Mouse (Mus musculus) liver, embryonic 14 days (tissue): ENCODE results near the gene Prkag2. TPM values are rescaled to one million over a fixed set of nuclear protein-coding genes. Genes with fewer than 3 reads are reported as not detected.

Experiments used
- polyA plus RNA-seq: library from polyadenylated mRNA; depleted of rRNA; stranded (reverse); fragments of >200 nt; gene quantifications from 2 replicates; pipeline ENCODE4 v1.2.3, GENCODE M21; 2012; rRNA removed

The Prkag2 gene
- polyA plus RNA-seq = 3.8 and 4.1 TPM in 2 replicates

GRCm38 (mm10) chr5:25100516-25101125, at the start of gene Prkag2:
Gene Prkag2 (minus strand): TSS chr5:25100642.

GRCm38 (mm10) chr5:24842274-24843102, 258.0 kb downstream of the Prkag2 start, which contains the start of gene Rheb:
Gene Rheb (minus strand): TSS chr5:24842624.

Other genes starting within 250 kb of the Prkag2 start
- not detected in 2 replicates for gene Galntl5, start 80.8 kb upstream of the Prkag2 start, polyA plus RNA-seq
- gene Galnt11, start 121.3 kb upstream of the Prkag2 start, polyA plus RNA-seq = 4.5 and 5.0 TPM in 2 replicates
- not detected in 2 replicates for gene E130116L18Rik, start 122.5 kb upstream of the Prkag2 start, polyA plus RNA-seq